Mouse (Mus musculus) kidney, embryonic 14.5 days (tissue): ENCODE results near the gene Emilin2. TPM values are rescaled to one million over a fixed set of nuclear protein-coding genes. Genes with fewer than 3 reads are reported as not detected.

Experiments used
- ATAC-seq: fragments of 200-750 bp; cut with Nextera tagmentation; 2 replicates; pipeline ENCODE4 v1.8.0; 2017; ENCODE audit warnings: moderate number of reproducible peaks, mild to moderate bottlenecking, moderate TSS enrichment, moderate library complexity; ENCODE audit not compliant: low FRiP score, low TSS enrichment
- H3K27ac ChIP-seq: fragments of 300-500 bp; sonication (generic); 2 replicates; pipeline ENCODE4 v1.5.1; 2014; ENCODE audit warnings: low read depth, mild to moderate bottlenecking, low read length, moderate library complexity, mixed read lengths
- H3K27me3 ChIP-seq: fragments of 300-500 bp; sonication (generic); 2 replicates; pipeline ENCODE4 v1.6.1; 2014; ENCODE audit warnings: mild to moderate bottlenecking, low read length; ENCODE audit not compliant: control insufficient read depth, insufficient read depth
- H3K36me3 ChIP-seq: fragments of 300-500 bp; sonication (generic); 2 replicates; pipeline ENCODE4 v1.6.1; 2014; ENCODE audit warnings: low read length, mixed read lengths; ENCODE audit not compliant: control insufficient read depth, insufficient read depth
- H3K4me1 ChIP-seq: fragments of 300-500 bp; sonication (generic); 2 replicates; pipeline ENCODE4 v1.6.1; 2014; ENCODE audit warnings: low read length, mixed read lengths; ENCODE audit not compliant: control insufficient read depth, insufficient read depth
- H3K4me2 ChIP-seq: fragments of 300-500 bp; sonication (generic); replicated peaks from 2 replicates; pipeline ENCODE4 v1.6.1; 2014; ENCODE audit warnings: low read depth, mild to moderate bottlenecking, low read length
- H3K4me3 ChIP-seq: fragments of 300-500 bp; sonication (generic); 2 replicates; pipeline ENCODE4 v1.5.1; 2014; ENCODE audit warnings: mild to moderate bottlenecking, low read length
- H3K9ac ChIP-seq: fragments of 300-500 bp; sonication (generic); 2 replicates; pipeline ENCODE4 v1.6.1; 2014; ENCODE audit warnings: low read depth, mild to moderate bottlenecking, low read length, moderate library complexity
- H3K9me3 ChIP-seq: fragments of 300-500 bp; sonication (generic); 2 replicates; pipeline ENCODE4 v1.6.1; 2016; ENCODE audit warnings: low read length; ENCODE audit not compliant: control insufficient read depth
- WGBS: fragments of 180-500 bp; shearing (Covaris S2); extraction: QIAGEN DNeasy Blood & Tissue Kit; methylation state at CpG from one replicate; pipeline ENCODE4 v1.1.7; 2014; 5-methylcytosine and 5-hydroxymethylcytosine counted together
- polyA plus RNA-seq: library from polyadenylated mRNA; unstranded; fragments of >200 nt; fragmentation: Nextera tagmentation; extraction: Ambion mirVana; gene quantifications from 2 replicates; pipeline ENCODE4 v1.2.1, GENCODE M21; 2014

Emilin2 gene
- polyA plus RNA-seq, 1 experiment from 2014 or later: 2.7 TPM

GRCm38 (mm10) chr17:71264739-71265138 is 47.0 kb downstream of the Emilin2 start:
- 0 out of 2 replicates have a peak, but pooled peaks cover under 1% of the 10 kb centered on the region for H3K4me1 ChIP-seq
- ATAC-seq: no peak
- H3K9ac ChIP-seq: no peak overlapping the region
- no peak overlapping the region for H3K4me3 ChIP-seq
- no peaks in the 10 kb centered on the region for H3K36me3 ChIP-seq
- no peaks in the 10 kb centered on the region for H3K9me3 ChIP-seq
- no peak overlapping the region for H3K4me2 ChIP-seq
- no peaks in the 10 kb centered on the region for H3K27me3 ChIP-seq
- no peak overlapping the region for H3K27ac ChIP-seq
- WGBS: 54% methylated on average over 4 of the region's 4 CpGs

GRCm38 (mm10) chr17:71263136-71263535 is 48.6 kb downstream of the Emilin2 start:
- Histone ChIP-seq H3K36me3 (no peaks in the 10 kb centered on the region), H3K4me3 (no peak overlapping the region), H3K27me3 (no peaks in the 10 kb centered on the region), H3K4me1 (0 out of 2 replicates have a peak, but pooled peaks cover 5% of the 10 kb centered on the region), H3K27ac (no peak overlapping the region), H3K9ac (no peak overlapping the region), H3K9me3 (no peaks in the 10 kb centered on the region), H3K4me2 (no peak overlapping the region)
- 86% methylated on average over 6 of the region's 6 CpGs for WGBS
- no peak for ATAC-seq

DNA sequence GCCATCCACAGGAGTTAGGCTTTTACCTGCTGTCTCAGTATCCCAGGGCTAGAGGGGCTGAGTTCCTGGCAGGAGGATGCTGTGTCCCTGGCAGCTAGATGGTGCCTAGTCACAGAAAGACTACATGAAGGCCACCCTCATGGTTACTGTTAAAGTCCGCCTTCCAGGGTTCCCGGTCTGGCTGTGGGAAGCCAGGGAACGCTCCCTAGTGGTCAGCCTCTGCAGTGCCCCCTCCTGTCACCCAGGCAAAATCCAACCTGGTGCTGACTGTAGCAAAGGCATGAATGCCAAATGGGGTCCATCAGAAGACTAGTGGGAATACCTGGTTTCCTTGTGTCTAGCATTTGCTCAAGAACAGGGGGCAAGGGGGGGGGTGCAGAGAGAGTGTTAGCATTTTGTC is 51.1 kb downstream of the Emilin2 start:
- H3K4me3 ChIP-seq: no peak overlapping the region
- H3K4me2 ChIP-seq: no peak overlapping the region
- ATAC-seq: no peak
- no peaks in the 10 kb centered on the region for H3K9me3 ChIP-seq
- 0 out of 2 replicates have a peak, but pooled peaks cover 5% of the 10 kb centered on the region for H3K4me1 ChIP-seq
- no peaks in the 10 kb centered on the region for H3K36me3 ChIP-seq
- no peak overlapping the region for H3K9ac ChIP-seq
- no peaks in the 10 kb centered on the region for H3K27me3 ChIP-seq
- H3K27ac ChIP-seq: no peak overlapping the region
- WGBS: 40% methylated on average over 3 of the region's 3 CpGs

DNA sequence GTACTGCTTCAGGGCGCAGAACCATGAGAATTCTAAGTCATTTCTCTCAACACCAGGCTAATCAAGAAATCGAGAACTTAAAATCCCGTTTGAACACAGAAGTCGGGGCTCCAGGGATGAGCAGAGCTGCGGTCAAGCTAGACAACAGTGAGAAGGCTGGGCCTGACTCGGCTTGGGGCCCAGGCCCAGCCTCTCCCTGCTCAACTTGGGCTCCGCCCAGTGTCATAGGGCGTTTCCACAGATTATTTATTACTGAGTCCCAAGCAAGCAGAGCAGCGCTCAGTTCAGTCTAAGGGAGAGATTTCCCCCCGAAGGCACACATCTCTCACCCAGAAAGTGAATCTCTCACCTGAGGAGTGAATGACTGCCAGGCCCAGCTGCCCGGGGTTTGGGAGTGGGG is 52.1 kb downstream of the Emilin2 start:
- no peak overlapping the region for H3K9ac ChIP-seq
- H3K27me3 ChIP-seq: no peaks in the 10 kb centered on the region
- H3K4me1 ChIP-seq: 0 out of 2 replicates have a peak, but pooled peaks cover 5% of the 10 kb centered on the region
- H3K9me3 ChIP-seq: no peaks in the 10 kb centered on the region
- ATAC-seq: peak; percentile 71
- H3K4me3 ChIP-seq: no peak overlapping the region
- H3K36me3 ChIP-seq: no peaks in the 10 kb centered on the region
- WGBS: 52% methylated on average over 11 of the region's 11 CpGs
- H3K27ac ChIP-seq: no peak overlapping the region
- no peak overlapping the region for H3K4me2 ChIP-seq

DNA sequence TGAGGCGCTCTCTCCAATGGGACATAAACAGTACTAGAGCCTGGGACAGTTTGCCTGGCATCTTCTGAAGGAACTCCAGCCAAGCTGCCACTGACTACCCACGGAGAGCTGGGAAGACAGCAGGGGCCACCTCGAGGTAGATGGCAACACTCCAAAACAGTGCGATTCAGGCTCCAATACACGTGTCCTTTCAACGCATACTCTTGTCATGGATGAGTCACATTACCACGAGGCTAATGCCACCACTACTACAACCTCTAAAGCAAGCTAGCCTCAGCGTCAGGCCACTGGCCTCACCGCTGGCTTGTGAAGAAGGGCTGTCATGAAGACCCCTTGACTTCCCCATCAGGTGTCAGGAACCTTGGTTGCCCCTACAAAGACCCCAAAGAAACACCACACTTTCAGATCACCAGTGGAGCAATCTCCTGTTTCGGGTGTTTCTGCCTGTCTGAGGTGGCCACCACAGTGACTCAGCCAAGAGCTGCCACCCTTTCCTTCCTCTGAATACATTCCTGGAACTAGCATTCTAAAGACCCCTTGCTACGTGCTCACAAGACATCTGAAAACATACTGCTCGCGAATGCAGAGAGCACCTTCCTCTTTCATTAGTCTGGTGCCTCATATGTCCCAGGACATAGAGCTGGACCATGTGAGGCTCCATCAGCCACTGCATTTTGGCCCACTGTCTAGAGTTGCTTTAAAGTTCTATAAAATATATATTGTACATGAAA is 54.8 kb downstream of the Emilin2 start:
- H3K4me1 ChIP-seq: peaks cover 13% of the 10 kb centered on the region; the same call in 1 of the 2 replicates
- H3K9me3 ChIP-seq: no peaks in the 10 kb centered on the region
- no peak overlapping the region for H3K4me3 ChIP-seq
- WGBS: 85% methylated on average over 13 of the region's 13 CpGs
- no peak for ATAC-seq
- 0 out of 2 replicates have a peak, but pooled peaks cover 2% of the 10 kb centered on the region for H3K36me3 ChIP-seq
- H3K9ac ChIP-seq: no peak overlapping the region
- no peak overlapping the region for H3K4me2 ChIP-seq
- no peak overlapping the region for H3K27ac ChIP-seq
- H3K27me3 ChIP-seq: no peaks in the 10 kb centered on the region

DNA sequence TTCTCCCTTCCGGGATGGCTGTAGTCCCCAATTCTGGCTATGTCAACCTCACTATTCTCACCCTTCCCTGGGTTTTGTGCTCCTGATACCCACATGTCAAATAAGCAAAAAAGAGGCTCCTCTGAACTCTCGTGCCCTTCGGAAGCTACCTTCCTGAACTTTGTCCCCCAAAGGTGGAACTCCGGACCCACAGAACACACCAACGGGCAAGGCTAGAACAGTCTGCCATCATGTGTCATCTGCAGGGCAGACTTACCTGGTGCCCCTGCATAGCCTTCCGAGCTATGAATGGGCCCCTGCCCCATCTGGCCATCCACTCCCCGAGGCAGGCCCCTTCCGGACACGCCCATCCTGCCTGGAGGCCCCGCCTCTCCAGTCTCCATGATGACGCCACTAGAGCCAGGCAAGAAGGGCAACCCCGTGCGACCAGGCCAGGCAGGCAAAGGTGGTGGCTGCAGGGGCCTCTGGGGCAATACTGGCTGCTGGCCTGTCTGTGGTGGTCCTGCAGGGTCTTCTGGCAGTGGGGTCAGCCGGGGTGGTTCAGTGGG is 55.6 kb downstream of the Emilin2 start:
- ATAC-seq: no peak

DNA sequence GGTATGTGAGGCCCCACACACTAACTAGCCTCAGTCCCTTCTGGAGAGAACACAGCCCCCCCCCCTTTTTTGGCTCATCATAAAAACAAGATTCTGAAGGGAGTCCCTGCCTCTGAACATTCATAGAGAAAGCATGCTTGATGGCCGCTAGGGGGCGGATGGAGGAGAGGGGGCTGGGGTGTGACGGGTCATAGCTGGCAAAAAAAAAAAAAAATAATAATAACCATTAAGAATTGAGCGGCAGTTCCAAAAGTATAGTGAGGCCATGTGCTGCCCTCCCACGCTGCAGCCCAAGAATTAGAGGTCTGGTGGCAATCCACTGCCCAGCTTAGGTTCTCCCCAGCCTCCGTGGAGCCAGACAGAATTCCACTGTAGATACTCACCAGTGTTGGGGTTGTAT is 57.0 kb downstream of the Emilin2 start:
- Histone ChIP-seq H3K4me3 (no peak overlapping the region), H3K4me1 (peaks cover 27% of the 10 kb centered on the region; the same call in 1 of the 2 replicates), H3K27ac (no peak overlapping the region; the same call in 1 of the 2 replicates)

More for the DNA sequence above, 55.6 kb downstream of the Emilin2 start:
- no peak overlapping the region for H3K4me2 ChIP-seq
- no peaks in the 10 kb centered on the region for H3K27me3 ChIP-seq
- 0 out of 2 replicates have a peak, but pooled peaks cover 3% of the 10 kb centered on the region for H3K36me3 ChIP-seq
- no peak overlapping the region for H3K9ac ChIP-seq
- H3K9me3 ChIP-seq: no peaks in the 10 kb centered on the region
- H3K27ac ChIP-seq: no peak overlapping the region
- 75% methylated on average over 14 of the region's 14 CpGs for WGBS
- H3K4me3 ChIP-seq: no peak overlapping the region
- peaks cover 20% of the 10 kb centered on the region; the same call in 1 of the 2 replicates for H3K4me1 ChIP-seq

GRCm38 (mm10) chr17:71254106-71254505 is 57.7 kb downstream of the Emilin2 start:
- WGBS: 62% methylated on average over 5 of the region's 5 CpGs
- Histone ChIP-seq H3K4me1 (peaks cover 23% of the 10 kb centered on the region; the same call in 1 of the 2 replicates), H3K27ac (peak overlapping the region; percentile 32), H3K27me3 (no peaks in the 10 kb centered on the region), H3K4me2 (no peak overlapping the region), H3K4me3 (no peak overlapping the region), H3K9me3 (no peaks in the 10 kb centered on the region), H3K9ac (no peak overlapping the region), H3K36me3 (peaks cover 20% of the 10 kb centered on the region)
- ATAC-seq: no peak

More for the DNA sequence above, 57.0 kb downstream of the Emilin2 start:
- Histone ChIP-seq H3K4me2 (no peak overlapping the region), H3K9ac (no peak overlapping the region), H3K27me3 (no peaks in the 10 kb centered on the region), H3K9me3 (no peaks in the 10 kb centered on the region), H3K36me3 (peaks cover 17% of the 10 kb centered on the region)
- ATAC-seq: no peak
- WGBS: 49% methylated on average over 6 of the region's 6 CpGs

GRCm38 (mm10) chr17:71253391-71253790 is 58.4 kb downstream of the Emilin2 start:
- no peak overlapping the region for H3K27ac ChIP-seq
- H3K36me3 ChIP-seq: peaks cover 27% of the 10 kb centered on the region
- peaks cover 23% of the 10 kb centered on the region; the same call in 1 of the 2 replicates for H3K4me1 ChIP-seq

More at GRCm38 (mm10) chr17:71253391-71253790, 58.4 kb downstream of the Emilin2 start:
- H3K4me2 ChIP-seq: no peak overlapping the region
- no peaks in the 10 kb centered on the region for H3K27me3 ChIP-seq
- WGBS: 79% methylated on average over 2 of the region's 2 CpGs
- no peaks in the 10 kb centered on the region for H3K9me3 ChIP-seq
- H3K4me3 ChIP-seq: no peak overlapping the region
- no peak overlapping the region for H3K9ac ChIP-seq
- ATAC-seq: no peak
